Mouse (Mus musculus): ENCODE results near the gene Mob3b. TPM values are rescaled to one million over a fixed set of nuclear protein-coding genes. Genes with fewer than 3 reads are reported as not detected.
A peak's percentile ranks its signal among the peaks of the same experiment; 100 is the strongest.

Gene Mob3b
- polyA plus RNA-seq, 1 experiment from 2014 or later, result 21.3 TPM

DNA sequence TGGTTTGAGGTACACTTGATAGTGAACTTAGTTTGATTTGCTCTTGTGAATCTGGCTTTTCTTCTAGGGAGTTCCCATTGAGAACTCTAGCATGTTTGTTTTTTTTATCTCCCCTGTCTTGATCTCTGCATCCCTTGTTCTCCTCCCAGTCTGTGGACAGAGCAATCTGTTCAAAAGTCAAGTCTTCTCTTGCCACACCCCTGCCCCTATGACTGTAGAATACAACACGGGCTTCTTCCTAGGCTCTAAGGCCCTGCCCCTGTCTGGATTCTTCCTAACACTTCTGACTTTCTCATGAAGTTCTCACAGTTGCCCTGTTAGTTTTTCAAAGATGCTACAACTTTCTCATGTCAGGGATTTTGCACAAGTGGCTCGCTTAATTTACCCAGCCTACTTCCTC is 102.9 kb downstream of the Mob3b start:
- ATAC-seq (replicated peaks; ENCODE audit: low FRiP score, low TSS enrichment, low read depth) (no peak; the same call in 1 of the 2 replicates), DNase-seq (ENCODE audit: low spot score) (no peak)
- Histone ChIP-seq H3K4me1 (replicated peaks; ENCODE audit: control insufficient read depth, insufficient read depth, low read length) (peaks cover 34% of the 10 kb centered on the region), H3K4me3 (ENCODE audit: low read depth, low read length) (no peak overlapping the region), H3K27me3 (replicated peaks; ENCODE audit: control insufficient read depth, insufficient read depth, low read length) (no peaks in the 10 kb centered on the region), H3K36me3 (ENCODE audit: control insufficient read depth, insufficient read depth, low read length) (no peaks in the 10 kb centered on the region), H3K27ac (ENCODE audit: low read depth) (no peak overlapping the region), H3K9ac (ENCODE audit: low read length) (no peak overlapping the region), H3K4me2 (ENCODE audit: low read length) (no peak overlapping the region), H3K9me3 (ENCODE audit: control insufficient read depth, low read length) (no peaks in the 10 kb centered on the region)
- WGBS, result 70% methylated on average over 2 of the region's 2 CpGs

DNA sequence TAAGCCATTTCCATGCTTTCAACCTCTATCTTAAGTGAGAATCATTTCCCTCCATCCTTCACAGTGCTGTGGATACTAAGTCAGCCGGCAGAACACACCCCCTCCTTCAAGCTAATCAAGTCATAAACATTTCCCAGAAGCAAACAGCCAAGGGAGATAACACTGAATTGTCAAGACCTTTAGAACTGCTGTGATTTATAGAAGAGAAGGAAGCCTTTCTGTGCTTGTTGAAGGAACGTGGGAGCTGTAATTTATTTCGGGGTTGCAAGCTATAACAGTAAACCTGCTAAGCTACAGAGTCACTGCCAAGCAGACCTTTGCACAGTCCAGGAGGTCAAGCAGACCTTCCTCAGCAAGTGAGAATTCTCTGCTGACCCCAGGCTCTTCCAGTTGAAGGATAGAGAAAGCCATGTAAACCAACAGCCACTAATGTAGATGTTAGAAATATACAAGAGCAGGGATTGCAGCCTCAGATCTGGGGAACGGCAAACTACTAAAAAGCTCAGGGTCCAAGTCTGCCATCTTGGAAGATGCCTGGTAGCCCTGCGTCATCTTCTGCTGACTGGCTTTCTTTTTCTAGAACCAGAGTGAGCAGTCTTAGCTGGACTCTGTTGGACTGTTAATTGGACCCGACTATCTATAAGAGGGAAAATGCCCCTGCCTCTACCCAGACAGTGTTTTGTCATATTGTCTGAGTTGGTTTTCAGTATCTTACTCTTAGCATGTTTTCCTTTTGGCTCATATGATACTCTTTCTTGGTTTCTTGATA is 104.9 kb downstream of the Mob3b start:
- ATAC-seq (replicated peaks; ENCODE audit: low FRiP score, low TSS enrichment, low read depth) (peak; percentile 84), DNase-seq (ENCODE audit: low spot score) (no peak)
- H3K27me3 ChIP-seq (replicated peaks; ENCODE audit: control insufficient read depth, insufficient read depth, low read length), result no peaks in the 10 kb centered on the region
- WGBS, result 32% methylated on average over 6 of the region's 6 CpGs
- H3K4me3 ChIP-seq (ENCODE audit: low read depth, low read length), result no peak overlapping the region
- H3K36me3 ChIP-seq (ENCODE audit: control insufficient read depth, insufficient read depth, low read length), result no peaks in the 10 kb centered on the region
- H3K4me2 ChIP-seq (ENCODE audit: low read length), result peak overlapping the region; percentile 8; the same call in 1 of the 2 replicates
- peak overlapping the region; percentile 9; the same call in 1 of the 2 replicates for H3K27ac ChIP-seq (ENCODE audit: low read depth)
- no peaks in the 10 kb centered on the region for H3K9me3 ChIP-seq (ENCODE audit: control insufficient read depth, low read length)
- H3K9ac ChIP-seq (ENCODE audit: low read length), result no peak overlapping the region
- H3K4me1 ChIP-seq (replicated peaks; ENCODE audit: control insufficient read depth, insufficient read depth, low read length), result peaks cover 35% of the 10 kb centered on the region

DNA sequence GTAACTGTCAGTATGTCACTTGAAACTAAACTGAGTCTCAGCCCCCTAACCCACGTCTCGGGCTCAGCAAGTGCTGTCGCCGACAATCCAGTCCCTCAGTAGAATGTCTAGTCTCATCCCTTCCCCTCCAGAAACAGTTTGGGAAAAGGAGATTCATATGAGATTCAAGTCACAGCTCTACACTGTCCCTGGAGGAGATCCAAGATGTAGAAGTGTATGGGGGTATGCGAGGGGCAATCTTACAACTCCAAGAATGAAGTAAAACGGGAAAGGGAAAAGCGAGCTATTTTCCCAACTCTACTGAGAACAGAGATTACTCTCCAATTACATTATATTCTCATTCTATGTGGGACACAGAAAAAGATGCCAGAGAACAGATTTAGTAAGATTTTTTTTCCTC is 106.1 kb downstream of the Mob3b start:
- H3K9me3 ChIP-seq (ENCODE audit: control insufficient read depth, low read length), result no peaks in the 10 kb centered on the region
- H3K4me1 ChIP-seq (replicated peaks; ENCODE audit: control insufficient read depth, insufficient read depth, low read length), result peaks cover 35% of the 10 kb centered on the region
- H3K9ac ChIP-seq (ENCODE audit: low read length), result no peak overlapping the region
- WGBS, result 64% methylated on average over 7 of the region's 7 CpGs
- H3K4me2 ChIP-seq (ENCODE audit: low read length), result no peak overlapping the region
- no peaks in the 10 kb centered on the region for H3K27me3 ChIP-seq (replicated peaks; ENCODE audit: control insufficient read depth, insufficient read depth, low read length)
- ATAC-seq (replicated peaks; ENCODE audit: low FRiP score, low TSS enrichment, low read depth), result no peak
- no peak for DNase-seq (ENCODE audit: low spot score)
- no peak overlapping the region for H3K27ac ChIP-seq (ENCODE audit: low read depth)
- no peaks in the 10 kb centered on the region for H3K36me3 ChIP-seq (ENCODE audit: control insufficient read depth, insufficient read depth, low read length)
- H3K4me3 ChIP-seq (ENCODE audit: low read depth, low read length), result no peak overlapping the region

DNA sequence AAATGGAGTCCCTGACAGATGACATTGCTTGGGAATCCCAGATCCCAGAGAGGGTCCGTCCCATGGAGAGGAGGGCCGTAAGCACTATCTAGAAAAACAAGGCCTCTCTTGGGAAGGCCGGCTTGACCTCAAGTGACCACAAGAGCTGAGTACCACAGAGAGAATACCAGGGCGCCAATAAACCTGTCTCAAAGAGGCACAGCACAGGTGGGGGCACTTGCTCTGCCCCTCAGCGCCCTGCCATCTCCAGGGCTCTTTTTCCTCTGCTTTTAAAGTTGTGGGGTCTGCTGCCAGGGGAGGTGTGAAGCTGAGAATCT is 107.6 kb downstream of the Mob3b start:
- H3K27me3 ChIP-seq (replicated peaks; ENCODE audit: control insufficient read depth, insufficient read depth, low read length), result no peaks in the 10 kb centered on the region
- H3K4me2 ChIP-seq (ENCODE audit: low read length), result no peak overlapping the region
- no peak overlapping the region for H3K9ac ChIP-seq (ENCODE audit: low read length)
- no peaks in the 10 kb centered on the region for H3K36me3 ChIP-seq (ENCODE audit: control insufficient read depth, insufficient read depth, low read length)
- WGBS, result 64% methylated on average over 5 of the region's 5 CpGs
- DNase-seq (ENCODE audit: low spot score), result no peak
- H3K4me1 ChIP-seq (replicated peaks; ENCODE audit: control insufficient read depth, insufficient read depth, low read length), result peaks cover 35% of the 10 kb centered on the region
- no peak overlapping the region for H3K27ac ChIP-seq (ENCODE audit: low read depth)
- H3K9me3 ChIP-seq (ENCODE audit: control insufficient read depth, low read length), result no peaks in the 10 kb centered on the region
- ATAC-seq (replicated peaks; ENCODE audit: low FRiP score, low TSS enrichment, low read depth), result no peak
- no peak overlapping the region for H3K4me3 ChIP-seq (ENCODE audit: low read depth, low read length)

DNA sequence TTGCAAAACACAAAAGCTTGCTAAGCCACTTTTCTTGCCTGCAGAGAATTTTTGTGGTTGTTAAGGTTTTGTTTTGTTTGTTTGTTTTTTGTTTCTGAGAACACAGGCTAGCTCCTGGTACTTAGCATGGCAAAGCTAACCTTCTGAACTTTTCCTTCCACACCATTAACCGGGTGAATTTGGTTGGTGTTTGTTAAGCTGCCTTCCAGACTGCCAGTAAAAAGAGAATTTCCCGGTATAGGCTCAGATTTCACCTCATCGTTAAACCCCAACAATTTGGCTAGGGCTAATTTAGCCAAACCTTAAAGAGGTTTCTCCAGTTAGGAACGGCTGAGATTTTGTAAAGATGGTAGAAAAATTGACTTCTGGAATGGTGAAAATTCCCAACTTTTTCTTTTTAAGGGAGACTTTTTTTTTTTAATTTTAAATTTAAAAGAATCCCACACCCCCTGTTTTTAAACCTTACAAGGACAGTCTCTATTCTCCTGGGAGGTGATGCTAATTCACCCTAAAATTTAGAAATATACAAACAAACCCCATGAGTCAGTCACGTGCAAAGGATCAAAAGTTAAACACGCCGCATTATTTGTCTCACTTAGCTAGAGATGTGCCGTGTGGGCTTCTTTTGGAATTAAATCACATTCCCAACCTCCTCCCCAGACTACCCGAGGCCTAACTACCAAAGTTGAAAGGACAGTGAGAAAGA is 108.1 kb downstream of the Mob3b start:
- Histone ChIP-seq H3K36me3 (ENCODE audit: control insufficient read depth, insufficient read depth, low read length) (no peaks in the 10 kb centered on the region), H3K27me3 (replicated peaks; ENCODE audit: control insufficient read depth, insufficient read depth, low read length) (no peaks in the 10 kb centered on the region), H3K9ac (ENCODE audit: low read length) (no peak overlapping the region), H3K4me1 (replicated peaks; ENCODE audit: control insufficient read depth, insufficient read depth, low read length) (peaks cover 35% of the 10 kb centered on the region), H3K27ac (ENCODE audit: low read depth) (no peak overlapping the region), H3K4me2 (ENCODE audit: low read length) (no peak overlapping the region), H3K4me3 (ENCODE audit: low read depth, low read length) (no peak overlapping the region), H3K9me3 (ENCODE audit: control insufficient read depth, low read length) (no peaks in the 10 kb centered on the region)
- 47% methylated on average over 9 of the region's 9 CpGs for whole genome bisulfite sequencing
- ATAC-seq (replicated peaks; ENCODE audit: low FRiP score, low TSS enrichment, low read depth), result no peak
- no peak for DNase-seq (ENCODE audit: low spot score)

DNA sequence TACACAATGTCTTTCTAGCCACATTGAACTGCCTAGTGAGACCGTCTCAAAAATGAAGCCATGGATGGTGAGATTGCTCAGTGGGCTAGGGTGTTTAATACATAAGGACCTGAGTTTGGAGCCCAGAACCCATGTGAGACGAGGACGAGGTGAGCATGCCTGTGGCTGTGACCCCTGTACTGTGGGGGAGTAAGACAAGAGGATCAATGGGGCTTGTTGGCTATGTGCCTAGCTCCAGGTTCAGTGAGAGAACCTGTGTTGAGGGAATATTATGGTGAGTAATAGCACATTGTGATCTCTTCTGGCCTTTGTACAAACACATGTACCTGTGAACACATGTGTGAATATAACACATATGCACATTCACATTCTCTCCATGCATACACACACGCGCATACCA is 116.4 kb downstream of the Mob3b start:
- Histone ChIP-seq H3K27ac (ENCODE audit: low read depth) (no peak overlapping the region), H3K9ac (ENCODE audit: low read length) (no peak overlapping the region), H3K4me2 (ENCODE audit: low read length) (no peak overlapping the region), H3K9me3 (ENCODE audit: control insufficient read depth, low read length) (0 out of 2 replicates have a peak, but pooled peaks cover 3% of the 10 kb centered on the region), H3K27me3 (replicated peaks; ENCODE audit: control insufficient read depth, insufficient read depth, low read length) (no peaks in the 10 kb centered on the region), H3K36me3 (ENCODE audit: control insufficient read depth, insufficient read depth, low read length) (no peaks in the 10 kb centered on the region), H3K4me1 (replicated peaks; ENCODE audit: control insufficient read depth, insufficient read depth, low read length) (no peaks in the 10 kb centered on the region), H3K4me3 (ENCODE audit: low read depth, low read length) (no peak overlapping the region)
- WGBS, result 96% methylated on average over 5 of the region's 5 CpGs
- ATAC-seq (replicated peaks; ENCODE audit: low FRiP score, low TSS enrichment, low read depth) (no peak), DNase-seq (ENCODE audit: low spot score) (no peak)

DNA sequence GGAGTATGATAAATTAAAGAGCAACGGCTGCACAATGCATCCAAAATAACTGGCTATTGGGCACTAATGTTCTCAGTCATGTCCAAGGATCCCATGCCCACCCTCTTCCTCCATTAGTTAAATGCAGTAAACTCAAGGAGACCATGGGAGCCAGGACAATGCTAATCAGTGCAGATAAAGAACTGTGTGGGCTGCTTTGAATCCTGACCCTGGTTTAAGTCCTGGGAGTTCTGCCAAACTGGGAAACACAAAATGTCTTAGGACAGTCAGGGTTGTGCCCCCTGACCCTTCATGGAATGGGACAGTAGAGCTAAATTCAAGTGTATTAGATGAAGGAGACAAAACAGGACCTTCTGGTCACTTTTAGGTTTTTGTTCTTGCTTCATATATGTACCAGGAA is 117.0 kb downstream of the Mob3b start:
- ATAC-seq (replicated peaks; ENCODE audit: low FRiP score, low TSS enrichment, low read depth), result no peak
- Histone ChIP-seq H3K4me2 (ENCODE audit: low read length) (no peak overlapping the region), H3K4me3 (ENCODE audit: low read depth, low read length) (no peak overlapping the region), H3K9ac (ENCODE audit: low read length) (no peak overlapping the region), H3K36me3 (ENCODE audit: control insufficient read depth, insufficient read depth, low read length) (no peaks in the 10 kb centered on the region), H3K4me1 (replicated peaks; ENCODE audit: control insufficient read depth, insufficient read depth, low read length) (no peaks in the 10 kb centered on the region), H3K27ac (ENCODE audit: low read depth) (no peak overlapping the region), H3K27me3 (replicated peaks; ENCODE audit: control insufficient read depth, insufficient read depth, low read length) (no peaks in the 10 kb centered on the region), H3K9me3 (ENCODE audit: control insufficient read depth, low read length) (0 out of 2 replicates have a peak, but pooled peaks cover 3% of the 10 kb centered on the region)
- 34% methylated on average over 1 of the region's 1 CpGs for WGBS
- no peak for DNase-seq (ENCODE audit: low spot score)

DNA sequence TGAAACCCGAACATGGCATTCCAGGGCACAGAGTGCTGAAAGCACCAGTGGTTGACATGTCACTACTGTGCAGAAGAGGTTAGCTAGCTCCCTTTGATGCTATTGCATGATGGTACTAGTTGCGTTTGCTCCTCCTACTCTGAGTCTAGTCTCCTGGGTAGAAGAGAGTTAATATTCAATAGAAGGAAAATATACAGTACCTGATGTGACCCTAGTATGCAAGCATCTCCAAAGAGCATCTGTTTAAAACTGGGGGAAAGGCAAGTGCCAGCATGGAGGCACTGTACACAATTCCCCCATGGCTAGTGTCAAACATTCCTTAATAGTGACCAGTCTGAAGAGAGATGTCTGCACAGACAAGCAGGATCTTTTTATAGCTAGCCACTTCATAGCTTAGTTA is 119.5 kb downstream of the Mob3b start:
- 69% methylated on average over 2 of the region's 2 CpGs for WGBS
- Histone ChIP-seq H3K27me3 (replicated peaks; ENCODE audit: control insufficient read depth, insufficient read depth, low read length) (no peaks in the 10 kb centered on the region), H3K4me3 (ENCODE audit: low read depth, low read length) (no peak overlapping the region), H3K9me3 (ENCODE audit: control insufficient read depth, low read length) (0 out of 2 replicates have a peak, but pooled peaks cover 3% of the 10 kb centered on the region), H3K4me1 (replicated peaks; ENCODE audit: control insufficient read depth, insufficient read depth, low read length) (peaks cover 8% of the 10 kb centered on the region; the same call in 1 of the 2 replicates), H3K36me3 (ENCODE audit: control insufficient read depth, insufficient read depth, low read length) (no peaks in the 10 kb centered on the region), H3K4me2 (ENCODE audit: low read length) (no peak overlapping the region), H3K27ac (ENCODE audit: low read depth) (no peak overlapping the region), H3K9ac (ENCODE audit: low read length) (no peak overlapping the region)
- DNase-seq (ENCODE audit: low spot score), result no peak
- ATAC-seq (replicated peaks; ENCODE audit: low FRiP score, low TSS enrichment, low read depth), result no peak
